Mouse (Mus musculus): Measurements from ENCODE around the gene Med4. TPM values are rescaled to one million over a fixed set of nuclear protein-coding genes. Genes with fewer than 3 reads are reported as not detected.

Gene Med4
- polyA plus RNA-seq, 1 experiment from 2014 or later, result 85.2 TPM

DNA sequence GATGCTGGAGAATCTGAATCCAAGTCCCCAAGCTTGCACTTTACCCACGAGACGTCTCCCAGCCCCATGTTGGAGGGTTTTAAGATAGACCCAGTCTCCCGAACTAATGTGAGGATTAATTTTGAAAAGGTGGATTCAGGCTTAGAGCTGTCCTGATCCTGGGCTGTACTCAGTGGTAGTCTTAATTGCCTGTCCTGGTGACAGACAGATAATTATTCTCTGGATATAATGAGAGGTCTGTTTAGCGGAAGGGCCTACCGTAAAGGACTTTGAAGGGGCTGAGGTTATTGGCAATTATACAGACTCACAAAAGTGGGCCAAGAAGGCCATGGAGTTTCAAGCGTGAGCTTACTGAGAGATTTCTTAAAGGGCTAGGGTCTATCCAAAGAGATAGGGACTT, 34.0 kb downstream of the Med4 start:
- DNase-seq, result no peak

DNA sequence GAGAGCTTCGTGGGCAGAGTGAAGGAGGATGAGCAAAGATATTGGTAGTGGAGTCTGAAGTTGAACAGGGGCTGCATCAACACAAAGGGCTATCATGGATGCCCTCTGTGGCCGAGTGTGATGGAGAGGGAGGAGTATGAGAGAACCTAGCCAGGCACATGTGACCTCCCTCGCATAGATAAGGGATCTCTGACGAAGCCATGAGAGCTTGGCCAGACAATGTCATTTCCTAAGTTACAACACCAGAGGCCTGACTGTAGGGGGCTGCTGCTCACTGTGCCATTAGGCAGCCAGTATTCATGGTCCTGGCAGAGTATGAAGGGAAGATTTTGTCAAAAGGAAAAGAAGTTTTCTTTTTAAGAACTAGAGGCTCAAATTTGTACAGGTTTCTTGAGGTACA, 37.2 kb downstream of the Med4 start:
- Histone ChIP-seq H3K4me3 (replicated peaks; ENCODE audit: low read depth, low read length) (no peak overlapping the region), H3K9me3 (ENCODE audit: control insufficient read depth, low read length) (no peaks in the 10 kb centered on the region), H3K27me3 (ENCODE audit: control insufficient read depth, insufficient read depth, low read length) (no peaks in the 10 kb centered on the region), H3K9ac (replicated peaks; ENCODE audit: low read length) (no peak overlapping the region), H3K27ac (replicated peaks; ENCODE audit: low read depth, low read length) (no peak overlapping the region), H3K36me3 (ENCODE audit: control insufficient read depth, insufficient read depth, low read length) (no peaks in the 10 kb centered on the region), H3K4me1 (ENCODE audit: control insufficient read depth, insufficient read depth, low read length) (no peaks in the 10 kb centered on the region), H3K4me2 (ENCODE audit: low read length) (no peak overlapping the region)
- DNase-seq (no peak), ATAC-seq (ENCODE audit: low FRiP score, low TSS enrichment) (no peak)
- 72% methylated on average over 4 of the region's 4 CpGs for WGBS

More for the DNA sequence above, 34.0 kb downstream of the Med4 start:
- Histone ChIP-seq H3K27ac (replicated peaks; ENCODE audit: low read depth, low read length) (no peak overlapping the region), H3K36me3 (ENCODE audit: control insufficient read depth, insufficient read depth, low read length) (no peaks in the 10 kb centered on the region), H3K4me3 (replicated peaks; ENCODE audit: low read depth, low read length) (no peak overlapping the region), H3K4me2 (ENCODE audit: low read length) (no peak overlapping the region), H3K4me1 (ENCODE audit: control insufficient read depth, insufficient read depth, low read length) (no peaks in the 10 kb centered on the region), H3K9ac (replicated peaks; ENCODE audit: low read length) (no peak overlapping the region), H3K27me3 (ENCODE audit: control insufficient read depth, insufficient read depth, low read length) (no peaks in the 10 kb centered on the region), H3K9me3 (ENCODE audit: control insufficient read depth, low read length) (no peaks in the 10 kb centered on the region)
- WGBS, result 59% methylated on average over 6 of the region's 6 CpGs
- no peak for ATAC-seq (ENCODE audit: low FRiP score, low TSS enrichment)

DNA sequence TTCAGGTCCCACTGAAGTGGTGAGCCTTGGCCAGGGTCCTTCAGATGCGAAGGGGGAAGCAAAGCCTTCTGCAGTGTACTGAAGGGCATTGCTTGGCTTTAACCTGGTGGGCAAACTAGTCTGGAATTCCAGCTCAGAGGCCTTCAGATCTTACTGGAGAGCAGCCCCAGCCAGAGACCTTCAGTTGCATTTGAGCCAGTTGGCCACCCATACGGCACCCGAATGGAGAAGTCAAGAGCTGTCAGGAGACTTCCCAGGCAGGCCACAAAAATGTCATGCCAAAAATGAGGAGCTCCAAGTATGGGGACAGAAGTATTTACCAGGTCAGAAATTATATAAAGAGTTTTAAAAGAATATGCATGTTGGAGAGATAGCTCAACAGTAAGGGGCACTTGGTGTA, 38.2 kb downstream of the Med4 start, which contains the start of gene Nudt15:
Gene Nudt15, minus strand, starts transcription at position 192 of the 400 bp plus-strand sequence.
- H3K4me3 ChIP-seq (replicated peaks; ENCODE audit: low read depth, low read length), result no peak within 1 kb of the TSS
- DNase-seq, result no peak
- no peaks in the 10 kb centered on the region for H3K9me3 ChIP-seq (ENCODE audit: control insufficient read depth, low read length)
- H3K27me3 ChIP-seq (ENCODE audit: control insufficient read depth, insufficient read depth, low read length), result no peaks in the 10 kb centered on the region
- H3K4me1 ChIP-seq (ENCODE audit: control insufficient read depth, insufficient read depth, low read length), result no peaks in the 10 kb centered on the region; the same call in 1 of the 2 replicates
- no peak within 1 kb of the TSS for H3K9ac ChIP-seq (replicated peaks; ENCODE audit: low read length)
- H3K4me2 ChIP-seq (ENCODE audit: low read length), result no peak within 1 kb of the TSS
- H3K27ac ChIP-seq (replicated peaks; ENCODE audit: low read depth, low read length), result no peak within 1 kb of the TSS
- 91% methylated on average over 3 of the region's 3 CpGs for WGBS
- ATAC-seq (ENCODE audit: low FRiP score, low TSS enrichment), result no peak
- no peaks in the 10 kb centered on the region for H3K36me3 ChIP-seq (ENCODE audit: control insufficient read depth, insufficient read depth, low read length)

DNA sequence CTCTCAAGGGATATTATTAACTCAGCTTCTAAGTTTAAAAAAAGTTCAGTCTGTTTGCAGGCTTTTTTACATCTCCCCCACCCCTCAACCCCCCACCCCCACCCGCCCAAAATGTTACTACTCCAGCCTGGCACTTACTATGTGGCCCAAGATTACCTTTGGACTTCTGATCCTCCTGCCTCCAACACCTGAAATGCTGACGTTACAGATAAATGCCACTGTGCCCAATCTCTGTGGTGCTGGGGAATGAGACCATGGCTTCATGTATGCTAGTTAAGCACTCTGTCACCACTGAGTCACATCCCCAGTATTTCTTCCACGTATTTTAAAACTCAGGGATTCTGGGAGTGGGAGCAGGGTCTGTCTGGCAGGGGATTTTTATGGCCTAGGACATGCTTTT, 40.5 kb downstream of the Med4 start:
- Histone ChIP-seq H3K36me3 (ENCODE audit: control insufficient read depth, insufficient read depth, low read length) (no peaks in the 10 kb centered on the region), H3K4me1 (ENCODE audit: control insufficient read depth, insufficient read depth, low read length) (peaks cover 12% of the 10 kb centered on the region), H3K27me3 (ENCODE audit: control insufficient read depth, insufficient read depth, low read length) (no peaks in the 10 kb centered on the region), H3K9me3 (ENCODE audit: control insufficient read depth, low read length) (no peaks in the 10 kb centered on the region), H3K4me3 (replicated peaks; ENCODE audit: low read depth, low read length) (no peak overlapping the region), H3K9ac (replicated peaks; ENCODE audit: low read length) (no peak overlapping the region), H3K27ac (replicated peaks; ENCODE audit: low read depth, low read length) (no peak overlapping the region), H3K4me2 (ENCODE audit: low read length) (no peak overlapping the region)
- no peak for ATAC-seq (ENCODE audit: low FRiP score, low TSS enrichment)
- WGBS, result 55% methylated on average over 3 of the region's 3 CpGs
- no peak for DNase-seq

DNA sequence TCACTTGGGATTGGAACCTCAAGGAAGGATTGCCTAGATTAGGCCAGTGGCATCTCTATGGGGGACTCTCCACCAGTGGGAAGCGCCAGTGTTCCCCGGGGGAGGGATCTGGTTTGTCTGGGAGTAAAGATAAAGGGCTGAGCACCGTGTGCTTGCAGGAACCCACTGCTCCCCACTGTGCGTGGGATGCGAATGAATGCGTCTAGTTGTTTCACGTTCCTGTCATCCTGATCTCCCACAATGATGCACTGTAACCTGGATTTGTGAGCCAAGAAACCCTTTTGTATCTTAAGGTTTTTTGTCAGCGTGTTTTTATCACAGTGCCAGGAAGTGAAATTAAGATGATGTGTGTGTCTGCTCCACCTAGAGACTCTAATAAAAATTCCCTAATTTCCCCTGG, 40.9 kb downstream of the Med4 start:
- WGBS, result 37% methylated on average over 8 of the region's 8 CpGs
- DNase-seq, result peak; percentile 18
- no peak overlapping the region for H3K4me3 ChIP-seq (replicated peaks; ENCODE audit: low read depth, low read length)

DNA sequence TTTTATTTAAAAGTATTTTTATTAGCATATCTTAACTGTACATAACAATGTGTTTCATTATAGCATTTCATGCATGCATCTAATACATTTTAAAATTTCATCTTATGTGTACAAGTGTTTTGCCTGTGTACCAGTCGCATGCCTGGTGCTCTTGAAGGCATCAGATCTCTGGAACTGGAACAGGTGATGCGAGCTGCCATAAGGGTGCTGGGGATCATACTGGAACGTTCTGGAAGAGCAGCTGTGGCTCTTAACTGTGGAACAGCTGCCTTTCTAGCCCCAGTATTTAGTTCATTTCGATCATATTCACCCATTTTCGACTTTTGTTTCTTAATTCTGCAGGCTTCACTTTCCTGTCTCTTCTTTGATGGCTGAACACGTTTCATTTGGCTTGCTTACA, 41.3 kb downstream of the Med4 start:
- Histone ChIP-seq H3K4me3 (replicated peaks; ENCODE audit: low read depth, low read length) (no peak overlapping the region), H3K27me3 (ENCODE audit: control insufficient read depth, insufficient read depth, low read length) (no peaks in the 10 kb centered on the region), H3K4me1 (ENCODE audit: control insufficient read depth, insufficient read depth, low read length) (peaks cover 12% of the 10 kb centered on the region), H3K9ac (replicated peaks; ENCODE audit: low read length) (no peak overlapping the region), H3K9me3 (ENCODE audit: control insufficient read depth, low read length) (no peaks in the 10 kb centered on the region), H3K27ac (replicated peaks; ENCODE audit: low read depth, low read length) (no peak overlapping the region), H3K4me2 (ENCODE audit: low read length) (no peak overlapping the region), H3K36me3 (ENCODE audit: control insufficient read depth, insufficient read depth, low read length) (0 out of 2 replicates have a peak, but pooled peaks cover under 1% of the 10 kb centered on the region)
- DNase-seq (no peak), ATAC-seq (ENCODE audit: low FRiP score, low TSS enrichment) (no peak)
- 82% methylated on average over 6 of the region's 6 CpGs for WGBS

More for the DNA sequence above, 40.9 kb downstream of the Med4 start:
- Histone ChIP-seq H3K36me3 (ENCODE audit: control insufficient read depth, insufficient read depth, low read length) (no peaks in the 10 kb centered on the region), H3K27ac (replicated peaks; ENCODE audit: low read depth, low read length) (no peak overlapping the region; the same call in 1 of the 2 replicates), H3K4me1 (ENCODE audit: control insufficient read depth, insufficient read depth, low read length) (peaks cover 12% of the 10 kb centered on the region), H3K4me2 (ENCODE audit: low read length) (no peak overlapping the region), H3K9ac (replicated peaks; ENCODE audit: low read length) (no peak overlapping the region), H3K9me3 (ENCODE audit: control insufficient read depth, low read length) (no peaks in the 10 kb centered on the region), H3K27me3 (ENCODE audit: control insufficient read depth, insufficient read depth, low read length) (no peaks in the 10 kb centered on the region)
- ATAC-seq (ENCODE audit: low FRiP score, low TSS enrichment), result no peak

DNA sequence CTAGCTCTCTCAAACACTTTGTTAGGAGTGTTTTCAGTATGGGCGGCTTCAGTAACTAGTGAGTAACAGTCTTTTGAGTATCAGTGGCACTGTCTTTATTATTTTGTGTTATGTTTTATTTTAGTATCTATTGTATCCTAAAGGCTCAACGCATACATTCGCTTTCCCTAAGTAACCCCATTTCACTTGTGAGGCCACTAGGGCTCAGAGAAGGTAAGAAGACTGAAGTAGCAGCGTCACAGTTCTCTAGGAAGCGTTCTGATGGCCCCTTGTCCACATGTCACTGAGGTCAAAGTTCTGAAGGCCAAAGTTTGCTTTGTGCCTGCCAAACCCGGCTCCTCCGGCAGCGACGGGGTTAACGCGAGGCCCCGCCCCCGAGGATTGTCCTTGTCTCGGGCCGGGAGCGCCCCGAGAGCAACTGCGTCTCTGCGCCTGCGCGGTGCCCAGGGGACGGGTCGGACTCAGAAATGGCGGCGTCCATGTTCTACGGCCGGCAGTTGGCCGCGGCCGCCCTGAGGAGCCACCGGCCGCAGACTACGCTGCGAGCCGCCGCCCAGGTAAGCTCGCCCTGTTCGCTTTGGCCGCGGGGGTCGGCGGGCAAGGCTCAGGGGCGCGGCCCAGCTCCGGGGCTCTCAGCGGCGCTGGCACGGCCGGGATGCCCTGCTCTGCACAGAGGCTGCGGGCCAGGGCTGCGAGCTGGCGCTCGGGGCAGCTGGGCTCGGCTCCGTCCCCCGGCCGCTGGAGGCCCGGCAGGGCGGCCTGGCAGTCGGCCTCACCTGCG, 42.7 kb downstream of the Med4 start:
- Histone ChIP-seq H3K4me3 (replicated peaks; ENCODE audit: low read depth, low read length) (peak overlapping the region; percentile 98), H3K27me3 (ENCODE audit: control insufficient read depth, insufficient read depth, low read length) (no peaks in the 10 kb centered on the region), H3K36me3 (ENCODE audit: control insufficient read depth, insufficient read depth, low read length) (0 out of 2 replicates have a peak, but pooled peaks cover 2% of the 10 kb centered on the region), H3K4me2 (ENCODE audit: low read length) (peak overlapping the region; percentile 71), H3K9me3 (ENCODE audit: control insufficient read depth, low read length) (no peaks in the 10 kb centered on the region), H3K27ac (replicated peaks; ENCODE audit: low read depth, low read length) (peak overlapping the region; percentile 84), H3K4me1 (ENCODE audit: control insufficient read depth, insufficient read depth, low read length) (peaks cover 12% of the 10 kb centered on the region), H3K9ac (replicated peaks; ENCODE audit: low read length) (peak overlapping the region; percentile 97)
- peak; percentile 98 for DNase-seq
- WGBS, result 3% methylated on average over 61 of the region's 61 CpGs
- ATAC-seq (ENCODE audit: low FRiP score, low TSS enrichment), result peak; percentile 94

DNA sequence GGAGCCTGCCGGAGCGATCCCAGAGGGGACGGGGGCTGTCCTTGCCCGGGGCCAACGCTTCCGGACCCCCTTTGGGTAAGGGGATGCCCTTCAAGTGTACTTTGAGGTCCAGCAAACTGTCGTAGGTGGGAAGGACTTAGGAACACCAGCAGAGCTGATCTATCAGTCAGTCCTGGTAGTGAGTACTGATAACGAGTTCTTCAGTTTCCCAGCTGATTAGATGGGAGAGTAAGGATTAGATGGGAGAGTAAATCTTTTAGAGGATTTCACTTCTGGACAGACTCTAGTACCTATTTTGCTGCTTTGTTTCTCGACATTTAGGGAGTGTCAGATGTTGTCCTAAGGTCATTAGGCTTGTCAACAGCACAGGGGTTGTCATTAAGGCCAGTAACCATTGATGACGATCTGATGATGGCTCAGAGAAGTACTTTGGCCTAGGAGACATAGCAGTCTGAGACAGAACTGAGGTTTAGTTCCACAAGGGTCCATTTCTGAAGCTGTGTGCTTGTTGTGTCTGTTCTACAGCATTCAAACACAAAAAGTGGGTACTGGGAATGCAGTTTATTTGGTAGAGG, 43.4 kb downstream of the Med4 start:
- WGBS, result 1% methylated on average over 10 of the region's 10 CpGs
- H3K4me2 ChIP-seq (ENCODE audit: low read length), result peak overlapping the region; percentile 71
- H3K4me3 ChIP-seq (replicated peaks; ENCODE audit: low read depth, low read length), result peak overlapping the region; percentile 98
- peak overlapping the region; percentile 97 for H3K9ac ChIP-seq (replicated peaks; ENCODE audit: low read length)
- no peak for ATAC-seq (ENCODE audit: low FRiP score, low TSS enrichment)
- DNase-seq, result no peak
- 0 out of 2 replicates have a peak, but pooled peaks cover 2% of the 10 kb centered on the region for H3K36me3 ChIP-seq (ENCODE audit: control insufficient read depth, insufficient read depth, low read length)
- H3K9me3 ChIP-seq (ENCODE audit: control insufficient read depth, low read length), result no peaks in the 10 kb centered on the region
- peaks cover 12% of the 10 kb centered on the region for H3K4me1 ChIP-seq (ENCODE audit: control insufficient read depth, insufficient read depth, low read length)
- H3K27me3 ChIP-seq (ENCODE audit: control insufficient read depth, insufficient read depth, low read length), result no peaks in the 10 kb centered on the region
- H3K27ac ChIP-seq (replicated peaks; ENCODE audit: low read depth, low read length), result peak overlapping the region; percentile 84
